Mouse (Mus musculus) CH12.LX (cell line): ENCODE results near the gene Foxk2. TPM values are rescaled to one million over a fixed set of nuclear protein-coding genes. Genes with fewer than 3 reads are reported as not detected.

Experiments used
- DNase-seq: peaks from one replicate; pipeline ENCODE4 v3.0.0-alpha.2; 2013; ENCODE audit errors: extremely low read depth
- H3K27ac ChIP-seq: 2 replicates; pipeline ENCODE4 v1.5.1; 2012; ENCODE audit warnings: low read depth, mild to moderate bottlenecking, control low read depth, moderate library complexity; ENCODE audit not compliant: insufficient read depth
- H3K27me3 ChIP-seq: replicated peaks from 2 replicates; pipeline ENCODE3; 2012; ENCODE audit warnings: inconsistent platforms
- H3K36me3 ChIP-seq, 2 experiments: replicated peaks in 1 of 2; 2 replicates each; pipeline versions ENCODE3 to v1.6.1; 2012; ENCODE audit warnings: inconsistent platforms in 1 of 2, low read length in 1 of 2, mild to moderate bottlenecking in 1 of 2, mixed read lengths in 1 of 2, moderate library complexity in 1 of 2; ENCODE audit not compliant: control insufficient read depth in 1 of 2, insufficient read depth in 1 of 2
- H3K4me1 ChIP-seq, 2 experiments: 2 replicates each; pipeline ENCODE4 v1.6.1; 2012; ENCODE audit warnings: inconsistent platforms in 1 of 2, moderate library complexity in 1 of 2; ENCODE audit not compliant: insufficient read depth in 2 of 2, control insufficient read depth in 1 of 2
- H3K4me2 ChIP-seq: 2 replicates; pipeline ENCODE4 v1.6.1; 2012; ENCODE audit warnings: low read depth, mild to moderate bottlenecking, control low read depth; ENCODE audit not compliant: poor library complexity, insufficient read depth, severe bottlenecking
- H3K4me3 ChIP-seq, 3 experiments: fragments of 150-350 bp in 1 of 3; sonication (generic) in 1 of 3; replicated peaks in 1 of 3; 2 replicates each; pipeline versions ENCODE3 to v1.5.1; 2011 to 2012; ENCODE audit warnings: low read depth in 2 of 3, low read length in 2 of 3, mild to moderate bottlenecking in 2 of 3, moderate library complexity in 2 of 3, control low read depth in 1 of 3, improper control_type of control experiment in 1 of 3, inconsistent platforms in 1 of 3, mixed read lengths in 1 of 3; ENCODE audit not compliant: poor library complexity in 1 of 3
- H3K79me2 ChIP-seq: replicated peaks from 2 replicates; pipeline ENCODE4 v1.6.1; 2012; ENCODE audit warnings: mild to moderate bottlenecking, moderate library complexity; ENCODE audit not compliant: control insufficient read depth, poor library complexity, insufficient read depth, severe bottlenecking; ENCODE audit errors: extremely low read depth
- H3K9ac ChIP-seq: 2 replicates; pipeline ENCODE4 v1.6.1; 2012; ENCODE audit warnings: low read depth, mild to moderate bottlenecking, control low read depth, moderate library complexity; ENCODE audit not compliant: insufficient read depth
- H3K9me3 ChIP-seq: replicated peaks from 2 replicates; pipeline ENCODE3; 2012; ENCODE audit warnings: low read length, inconsistent platforms, mixed read lengths
- BHLHE40 ChIP-seq: IDR thresholded peaks from 2 replicates; pipeline ENCODE4 v1.6.1; 2011; ENCODE audit warnings: mild to moderate bottlenecking, low read depth, low read length, improper control_type of control experiment
- CTCF ChIP-seq, 2 experiments: IDR thresholded peaks in 1 of 2; conservative IDR thresholded peaks in 1 of 2; 2 replicates each; pipeline ENCODE4 v1.5.1; 2011 to 2012; ENCODE audit warnings: low read depth in 2 of 2, low read length in 2 of 2, improper control_type of control experiment in 1 of 2, inconsistent platforms in 1 of 2, mild to moderate bottlenecking in 1 of 2, moderate library complexity in 1 of 2
- ELF1 ChIP-seq: IDR thresholded peaks from 2 replicates; pipeline ENCODE4 v1.6.1; 2014; ENCODE audit warnings: low read depth, mild to moderate bottlenecking, inconsistent platforms, low read length, improper control_type of control experiment
- EP300 ChIP-seq: IDR thresholded peaks from 2 replicates; pipeline ENCODE4 v1.6.1; 2011; ENCODE audit warnings: low read length, improper control_type of control experiment
- ETS1 ChIP-seq: conservative IDR thresholded peaks from 2 replicates; pipeline ENCODE4 v1.6.1; 2012; ENCODE audit warnings: low read depth, mild to moderate bottlenecking, inconsistent platforms, low read length, improper control_type of control experiment, moderate library complexity
- HCFC1 ChIP-seq: IDR thresholded peaks from 2 replicates; pipeline ENCODE4 v1.6.1; 2012; ENCODE audit warnings: low read depth, mild to moderate bottlenecking, inconsistent platforms, low read length, improper control_type of control experiment
- IRF4 ChIP-seq: IDR thresholded peaks from 2 replicates; pipeline ENCODE4 v1.6.1; 2014; ENCODE audit warnings: low read depth, mild to moderate bottlenecking, inconsistent platforms, low read length, improper control_type of control experiment
- MAFK ChIP-seq: IDR thresholded peaks from 2 replicates; pipeline ENCODE4 v1.6.1; 2011; ENCODE audit warnings: low read length, improper control_type of control experiment; ENCODE audit not compliant: insufficient replicate concordance
- MAX ChIP-seq: IDR thresholded peaks from 2 replicates; pipeline ENCODE4 v1.6.1; 2011; ENCODE audit warnings: low read length, improper control_type of control experiment
- MYC ChIP-seq: IDR thresholded peaks from 2 replicates; pipeline ENCODE4 v1.6.1; 2011; ENCODE audit warnings: low read depth, mild to moderate bottlenecking, improper control_type of control experiment, low read length
- POLR2AphosphoS2 ChIP-seq: IDR thresholded peaks from 2 replicates; pipeline ENCODE4 v1.6.1; 2011; ENCODE audit warnings: low read depth, low read length, improper control_type of control experiment
- TBP ChIP-seq: conservative IDR thresholded peaks from 2 replicates; pipeline ENCODE4 v1.6.1; 2011; ENCODE audit warnings: low read depth, low read length, improper control_type of control experiment
- TCF12 ChIP-seq: IDR thresholded peaks from 2 replicates; pipeline ENCODE4 v1.6.1; 2014; ENCODE audit warnings: low read depth, mild to moderate bottlenecking, inconsistent platforms, low read length, improper control_type of control experiment
- ZKSCAN1 ChIP-seq: IDR thresholded peaks from 2 replicates; pipeline ENCODE4 v1.6.1; 2012; ENCODE audit warnings: low read depth, inconsistent platforms, low read length, improper control_type of control experiment, borderline replicate concordance
- dilution Hi-C: fragments of 300-500 bp; cut with MboI; formaldehyde crosslinking; loops from 2 replicates; pipeline ENCODE4 v1.14.3; 2020; ENCODE audit warnings: low sequenced_read_pairs; ENCODE audit not compliant: extremely low pct_unique_long_range_greater_than_20kb, extremely low pct_ligation_motif_present
- in situ Hi-C: fragments of 300-500 bp; cut with MboI; formaldehyde crosslinking; loops from 3 replicates; pipeline ENCODE4 v1.14.3; 2019; ENCODE audit warnings: low sequenced_read_pairs, low pct_ligation_motif_present, low pct_unique_long_range_greater_than_20kb, mixed read lengths
- polyA plus RNA-seq: library from polyadenylated mRNA; unstranded; fragments of >175 nt; gene quantifications from 2 replicates; pipeline ENCODE4 v1.2.1, GENCODE M21; 2012; ENCODE audit warnings: low read depth; ENCODE audit not compliant: insufficient read length
- total RNA-seq, 2 experiments: library from RNA; depleted of rRNA; stranded (reverse); fragments of 300-350 nt in 1 of 2; fragments of >200 nt in 1 of 2; gene quantifications; 2 replicates each; pipeline ENCODE4 v1.2.3; 2012 to 2014

Gene Foxk2
- total and polyA plus RNA-seq, 3 experiments, result 26.9 to 44.3 (median 41.2) TPM

DNA sequence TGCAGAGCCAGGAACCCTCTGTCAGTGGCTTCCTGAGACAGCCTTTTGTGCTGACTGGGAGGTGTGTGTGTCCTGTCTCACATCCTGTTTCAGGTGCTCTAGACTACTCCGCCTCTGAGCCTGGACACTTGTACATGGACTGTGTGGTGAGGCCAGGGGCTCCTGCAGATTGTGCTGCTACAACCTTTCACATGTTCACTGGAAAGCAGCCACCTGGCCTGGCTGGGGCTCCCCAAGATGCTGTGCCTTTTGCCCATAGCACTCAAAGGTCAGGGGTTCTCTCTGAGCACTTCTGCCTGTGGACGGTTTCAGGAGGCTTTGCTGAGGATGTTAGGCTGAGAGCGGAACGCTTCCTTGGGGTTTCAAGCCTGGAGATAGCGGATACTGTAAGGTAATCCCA is 39.0 kb upstream of the Foxk2 start:
- no peak overlapping the region for H3K27ac ChIP-seq
- peaks cover 50 to 89% of the 10 kb centered on the region in 2 experiments for H3K36me3 ChIP-seq
- H3K4me2 ChIP-seq, result no peak overlapping the region
- DNase-seq, result no peak
- H3K4me1 ChIP-seq, result peaks cover 0 to 7% of the 10 kb centered on the region in 2 experiments; a peak in 2 of 4 replicates
- H3K79me2 ChIP-seq, result 0 out of 2 replicates have a peak, but pooled peaks cover 2% of the 10 kb centered on the region
- TF ChIP-seq MYC (no peak), MAX (no peak), ZKSCAN1 (no peak), EP300 (no peak), TCF12 (no peak), CTCF (conservative IDR thresholded peaks at IDR 0.05 in 1 of 2, IDR thresholded peaks at IDR 0.05 in 1 of 2; ENCODE audit: low read depth in 2 of 2, low read length in 2 of 2) (no peak), ELF1 (no peak), HCFC1 (no peak), BHLHE40 (no peak), TBP (no peak), IRF4 (no peak), ETS1 (no peak)
- H3K9ac ChIP-seq, result no peak overlapping the region
- no peaks in the 10 kb centered on the region for H3K27me3 ChIP-seq
- no peak overlapping the region for H3K4me3 ChIP-seq
- no peaks in the 10 kb centered on the region for H3K9me3 ChIP-seq
- dilution Hi-C loops, result no loop called here
- in situ Hi-C loops, result no loop called here

DNA sequence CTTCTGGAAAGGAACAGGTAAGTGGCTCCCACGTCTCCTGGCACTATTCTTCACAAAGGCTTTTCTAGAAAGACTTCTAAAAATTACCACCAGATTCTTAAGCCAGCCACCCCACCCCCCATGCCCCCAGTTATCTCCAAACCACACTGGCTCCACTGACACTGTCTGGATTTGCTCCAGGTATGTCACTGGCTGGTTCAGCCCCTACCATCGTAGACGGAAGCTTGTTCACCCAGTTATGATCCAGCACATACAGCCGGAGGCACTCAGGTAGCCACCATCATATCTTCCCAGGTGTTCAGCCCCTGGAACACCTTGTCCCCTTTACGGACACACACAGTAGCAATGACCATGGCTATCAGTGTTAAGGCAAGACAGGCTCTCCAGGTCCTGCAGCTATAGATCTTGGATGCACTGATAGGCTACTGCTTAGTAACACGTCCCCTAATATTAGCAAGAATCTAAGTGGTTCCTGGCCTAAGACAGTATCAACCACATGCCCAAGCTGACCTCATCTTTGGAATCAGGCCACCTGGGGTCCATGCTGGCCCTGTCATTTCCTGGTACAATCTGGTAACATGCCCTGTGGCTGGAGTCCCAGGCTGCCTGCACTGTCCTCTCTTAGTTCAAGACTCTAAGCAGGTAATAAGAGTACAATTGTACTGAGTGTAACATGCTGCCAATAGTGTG is 38.3 kb upstream of the Foxk2 start:
- dilution Hi-C loops, result no loop called here
- Histone ChIP-seq H3K4me1 (peaks cover 0 to 14% of the 10 kb centered on the region in 2 experiments; a peak in 2 of 4 replicates), H3K4me3 (no peak overlapping the region), H3K9ac (no peak overlapping the region), H3K4me2 (no peak overlapping the region), H3K9me3 (no peaks in the 10 kb centered on the region), H3K27ac (no peak overlapping the region), H3K36me3 (peaks cover 57 to 92% of the 10 kb centered on the region in 2 experiments), H3K27me3 (no peaks in the 10 kb centered on the region), H3K79me2 (0 out of 2 replicates have a peak, but pooled peaks cover 2% of the 10 kb centered on the region)
- no peak for DNase-seq
- in situ Hi-C loops, result no loop called here
- TF ChIP-seq MAFK, result no peak
- 0 out of 2 replicates have a peak, but pooled peaks have one; percentile 24 for TF ChIP-seq POLR2AphosphoS2
